Mouse (Mus musculus) induced T-regulatory cell, adult 2 months (primary cell): Measurements from ENCODE around the gene Rrp9.

Source experiments
- DNase-seq: peaks from one replicate; pipeline ENCODE4 v3.0.0-alpha.2; 2012; ENCODE audit warnings: low read depth

Rrp9 gene

GRCm38 (mm10) chr9:106531833-106532232 is 56.1 kb downstream of the Rrp9 start:
- peak; percentile 69 for DNase-seq

GRCm38 (mm10) chr9:106534296-106534695 is 58.5 kb downstream of the Rrp9 start:
- DNase-seq: no peak

- DNase-seq: no peak
Observed at GRCm38 (mm10) chr9:106534975-106535374, 59.2 kb downstream of the Rrp9 start.
